Mouse (Mus musculus): ENCODE results near the gene Hoxb5.

DNA sequence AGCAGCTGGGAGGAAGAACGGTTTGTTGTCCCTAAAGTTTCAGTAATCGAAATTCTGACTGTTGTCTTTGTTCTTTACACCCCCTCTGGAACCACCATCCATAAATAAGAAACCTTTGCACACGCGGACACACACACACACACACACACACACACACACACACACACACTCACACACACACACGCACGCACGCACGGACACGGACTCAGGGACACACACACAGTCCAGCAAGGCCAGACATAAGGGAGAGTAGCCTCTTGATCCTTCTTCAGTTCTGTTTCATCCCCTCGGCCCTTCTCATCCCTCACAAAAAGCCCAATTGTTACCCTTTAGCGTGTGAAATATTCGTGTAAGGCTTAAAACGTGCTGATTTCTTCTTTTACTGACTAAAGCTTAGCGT, 24.8 kb upstream of the Hoxb5 start:
- TF ChIP-seq POLR2A (IDR thresholded peaks at IDR 0.05; ENCODE audit: borderline replicate concordance, control insufficient read depth, low read depth, low read length) (no peak), CTCF (IDR thresholded peaks at IDR 0.05; ENCODE audit: control insufficient read depth, insufficient read depth, low read length) (no peak)

All from bone marrow, adult 2 months (tissue).